Comparison of ENCODE assay signal across 8 mouse cellular contexts in genomic region chr16:91464594-91465504, GRCm38 (mm10). TPM values are rescaled to one million over a fixed set of nuclear protein-coding genes. Genes with fewer than 3 reads are reported as not detected.
A peak's percentile ranks its signal among the peaks of the same experiment; 100 is the strongest.
DNase-seq lines count a peak whose midpoint lies in the region; ATAC-seq lines count a peak whose summit lies in the region.

No protein-coding gene starts in this region.

- peak overlapping the region; percentile 75 for H3K4me3 ChIP-seq in forebrain, embryonic 10.5 days
- H3K4me3 ChIP-seq in heart, embryonic 15.5 days: peak overlapping the region; percentile 75
- peak overlapping the region; percentile 81 for H3K4me3 ChIP-seq in liver, embryonic 12.5 days
- H3K4me3 ChIP-seq in stomach, embryonic 14.5 days (ENCODE audit: low read depth, low read length): peak overlapping the region; percentile 62

- H3K27ac ChIP-seq in forebrain, embryonic 10.5 days: peak overlapping the region; percentile 83
- H3K27ac ChIP-seq in heart, embryonic 15.5 days: peak overlapping the region; percentile 85
- H3K27ac ChIP-seq in liver, embryonic 12.5 days: peak overlapping the region; percentile 94
- H3K27ac ChIP-seq in stomach, embryonic 14.5 days (ENCODE audit: low read length): peak overlapping the region; percentile 52; the same call in 1 of the 2 replicates

- peaks cover 8% of the 10 kb centered on the region for H3K36me3 ChIP-seq in forebrain, embryonic 10.5 days (replicated peaks)
- H3K36me3 ChIP-seq in heart, embryonic 15.5 days: no peaks in the 10 kb centered on the region
- H3K36me3 ChIP-seq in liver, embryonic 12.5 days: peaks cover 25% of the 10 kb centered on the region
- no peaks in the 10 kb centered on the region; the same call in 1 of the 2 replicates for H3K36me3 ChIP-seq in stomach, embryonic 14.5 days (ENCODE audit: control insufficient read depth, insufficient read depth, low read length)

- H3K4me2 ChIP-seq in heart, embryonic 15.5 days: peak overlapping the region; percentile 94
- H3K4me2 ChIP-seq in liver, embryonic 12.5 days: peak overlapping the region; percentile 89
- peak overlapping the region; percentile 92 for H3K4me2 ChIP-seq in stomach, embryonic 14.5 days (replicated peaks; ENCODE audit: low read depth, low read length)

- peak; percentile 83 to 86 for DNase-seq in CD8-positive naive resting alpha-beta T cell, adult 2 months (ENCODE audit: low read depth in 2 of 2, low spot score in 2 of 2)
- peak; percentile 89 for DNase-seq in c-Kit-positive CD71-negative TER-119-negative erythroid progenitor cells, embryonic 14.5 days (ENCODE audit: low read depth)
- peak; percentile 96 for DNase-seq in forebrain, embryonic 10.5 days (ENCODE audit: extremely low spot score, low spot score)
- peak; percentile 93 for DNase-seq in kidney, postnatal 14 days
- DNase-seq in natural killer cell, adult 2 months (ENCODE audit: low spot score in 2 of 2): peak; percentile 88 to 90

- 2% methylated on average over 44 of the region's 44 CpGs for WGBS in forebrain, embryonic 10.5 days
- WGBS in heart, embryonic 15.5 days: 2% methylated on average over 44 of the region's 44 CpGs
- 2% methylated on average over 44 of the region's 44 CpGs for WGBS in liver, embryonic 12.5 days (ENCODE audit: insufficient replicate concordance)
- 2% methylated on average over 44 of the region's 44 CpGs for WGBS in stomach, embryonic 14.5 days

- peak; percentile 95 for ATAC-seq in heart, embryonic 15.5 days (replicated peaks; ENCODE audit: insufficient number of reproducible peaks, insufficient read depth, low FRiP score, low read depth)
- peak; percentile 98 for ATAC-seq in liver, embryonic 12.5 days
- peak; percentile 99 for ATAC-seq in stomach, embryonic 14.5 days (ENCODE audit: insufficient number of reproducible peaks, insufficient read depth, low FRiP score, low read depth)

- no peaks in the 10 kb centered on the region for H3K27me3 ChIP-seq in forebrain, embryonic 10.5 days (ENCODE audit: poor library complexity, severe bottlenecking)
- H3K27me3 ChIP-seq in heart, embryonic 15.5 days: no peaks in the 10 kb centered on the region
- no peaks in the 10 kb centered on the region for H3K27me3 ChIP-seq in liver, embryonic 12.5 days (replicated peaks)
- H3K27me3 ChIP-seq in stomach, embryonic 14.5 days (ENCODE audit: control insufficient read depth, insufficient read depth, low read length): no peaks in the 10 kb centered on the region

- peaks cover 36% of the 10 kb centered on the region for H3K4me1 ChIP-seq in forebrain, embryonic 10.5 days
- peaks cover 33% of the 10 kb centered on the region for H3K4me1 ChIP-seq in heart, embryonic 15.5 days (replicated peaks)
- peaks cover 57% of the 10 kb centered on the region for H3K4me1 ChIP-seq in liver, embryonic 12.5 days
- peaks cover 10% of the 10 kb centered on the region for H3K4me1 ChIP-seq in stomach, embryonic 14.5 days (ENCODE audit: control insufficient read depth, insufficient read depth, low read length)

- H3K9ac ChIP-seq in heart, embryonic 15.5 days: peak overlapping the region; percentile 71
- H3K9ac ChIP-seq in liver, embryonic 12.5 days: peak overlapping the region; percentile 93
- 0 out of 2 replicates have a peak overlapping the region, but pooled peaks have one; percentile 38 for H3K9ac ChIP-seq in stomach, embryonic 14.5 days (replicated peaks; ENCODE audit: low read depth, low read length)

- H3K9me3 ChIP-seq in forebrain, embryonic 10.5 days: peaks cover 6% of the 10 kb centered on the region; the same call in 1 of the 2 replicates
- no peaks in the 10 kb centered on the region for H3K9me3 ChIP-seq in heart, embryonic 15.5 days (replicated peaks)
- no peaks in the 10 kb centered on the region; the same call in 1 of the 2 replicates for H3K9me3 ChIP-seq in liver, embryonic 12.5 days (replicated peaks)
- no peaks in the 10 kb centered on the region for H3K9me3 ChIP-seq in stomach, embryonic 14.5 days (ENCODE audit: control insufficient read depth, low read depth, low read length)

RNA-seq across cellular contexts. Expression of gene Ifnar1, which starts 20.2 kb away (rescaled TPM):
- polyA plus RNA-seq in forebrain, embryonic 10.5 days (2016; fragmentation: Nextera tagmentation; extraction: Ambion mirVana): 48.3 and 52.7 TPM in 2 replicates
- 32.7 and 43.0 TPM in 2 replicates for polyA plus RNA-seq in heart, embryonic 15.5 days (2015; fragmentation: Nextera tagmentation; extraction: Ambion mirVana)
- 24.5 and 27.8 TPM in 2 replicates for polyA plus RNA-seq in liver, embryonic 12.5 days (2016; fragmentation: Nextera tagmentation; extraction: Ambion mirVana)
- 61.7 and 63.9 TPM in 2 replicates for polyA plus RNA-seq in stomach, embryonic 14.5 days (2014; fragmentation: Nextera tagmentation; extraction: Ambion mirVana)

RNA-seq across cellular contexts. Expression of gene Il10rb, which starts 58.9 kb away (rescaled TPM):
- polyA plus RNA-seq in forebrain, embryonic 10.5 days (2016; fragmentation: Nextera tagmentation; extraction: Ambion mirVana): 4.7 and 5.8 TPM in 2 replicates
- 57.9 and 58.9 TPM in 2 replicates for polyA plus RNA-seq in heart, embryonic 15.5 days (2015; fragmentation: Nextera tagmentation; extraction: Ambion mirVana)
- polyA plus RNA-seq in liver, embryonic 12.5 days (2016; fragmentation: Nextera tagmentation; extraction: Ambion mirVana): 26.0 and 27.0 TPM in 2 replicates
- polyA plus RNA-seq in stomach, embryonic 14.5 days (2014; fragmentation: Nextera tagmentation; extraction: Ambion mirVana): 33.0 and 34.1 TPM in 2 replicates

Comparison
In these comparisons a context has a peak if more than half of its experiments do, and no peak if none do; other contexts are left out.
1. Peak in every context shown above with its lines: DNase-seq, ATAC-seq, H3K4me3 ChIP-seq and H3K27ac ChIP-seq.
2. H3K9ac ChIP-seq: peak in every context shown above with its lines; median percentile 93 in liver, embryonic 12.5 days; 71 in heart, embryonic 15.5 days; 38 in stomach, embryonic 14.5 days.